Mouse (Mus musculus): ENCODE data around the gene Sinhcaf. TPM values are rescaled to one million over a fixed set of nuclear protein-coding genes. Genes with fewer than 3 reads are reported as not detected.
"Not testable (repeated sequence)": the region's sequence is repeated elsewhere in the genome, so short reads cannot be mapped to it uniquely, and the experiment has no call there.

The Sinhcaf gene
- polyA plus RNA-seq, 1 experiment: 1.5 TPM

GRCm38 (mm10) chr6:148944767-148945508 lies 1.3 kb downstream of the Sinhcaf start:
- under 1% methylated on average over 92 of the region's 92 CpGs for whole genome bisulfite sequencing
- TF ChIP-seq CTCF (IDR thresholded peaks at IDR 0.05; ENCODE audit: extremely low read depth, insufficient read length, insufficient replicate concordance, low read depth, low read length): no peak
- peak; percentile 35; the same call in 1 of the 2 replicates for TF ChIP-seq POLR2A (IDR thresholded peaks at IDR 0.05; ENCODE audit: low read depth, low read length)
- peak overlapping the region; percentile 96 for H3K4me3 ChIP-seq (ENCODE audit: low read depth, low read length)
- H3K27me3 ChIP-seq (ENCODE audit: control insufficient read depth, insufficient read depth, low read length): no peaks in the 10 kb centered on the region
- peak overlapping the region; percentile 81 for H3K27ac ChIP-seq (ENCODE audit: insufficient read depth, low read depth, low read length)
- H3K36me3 ChIP-seq (ENCODE audit: control insufficient read depth, insufficient read depth, low read length): no peaks in the 10 kb centered on the region
- no peaks in the 10 kb centered on the region; the same call in 1 of the 2 replicates for H3K4me1 ChIP-seq (ENCODE audit: control insufficient read depth, insufficient read depth, insufficient read length, low read length)

GRCm38 (mm10) chr6:148944344-148944766 lies 1.9 kb downstream of the Sinhcaf start:
- no peak for TF ChIP-seq POLR2A (IDR thresholded peaks at IDR 0.05; ENCODE audit: low read depth, low read length)
- no peak for TF ChIP-seq CTCF (IDR thresholded peaks at IDR 0.05; ENCODE audit: extremely low read depth, insufficient read length, insufficient replicate concordance, low read depth, low read length)
- Histone ChIP-seq H3K27me3 (ENCODE audit: control insufficient read depth, insufficient read depth, low read length) (no peaks in the 10 kb centered on the region), H3K27ac (ENCODE audit: insufficient read depth, low read depth, low read length) (peak overlapping the region; percentile 81), H3K36me3 (ENCODE audit: control insufficient read depth, insufficient read depth, low read length) (no peaks in the 10 kb centered on the region), H3K4me3 (ENCODE audit: low read depth, low read length) (peak overlapping the region; percentile 96), H3K4me1 (ENCODE audit: control insufficient read depth, insufficient read depth, insufficient read length, low read length) (no peaks in the 10 kb centered on the region; the same call in 1 of the 2 replicates)
- WGBS: 1% methylated on average over 30 of the region's 30 CpGs

GRCm38 (mm10) chr6:148943695-148944094 lies 2.6 kb downstream of the Sinhcaf start:
- Histone ChIP-seq H3K4me3 (ENCODE audit: low read depth, low read length) (no peak overlapping the region), H3K4me1 (ENCODE audit: control insufficient read depth, insufficient read depth, insufficient read length, low read length) (no peaks in the 10 kb centered on the region; the same call in 1 of the 2 replicates), H3K27ac (ENCODE audit: insufficient read depth, low read depth, low read length) (no peak overlapping the region), H3K36me3 (ENCODE audit: control insufficient read depth, insufficient read depth, low read length) (no peaks in the 10 kb centered on the region), H3K27me3 (ENCODE audit: control insufficient read depth, insufficient read depth, low read length) (no peaks in the 10 kb centered on the region)
- no peak for TF ChIP-seq CTCF (IDR thresholded peaks at IDR 0.05; ENCODE audit: extremely low read depth, insufficient read length, insufficient replicate concordance, low read depth, low read length)
- TF ChIP-seq POLR2A (IDR thresholded peaks at IDR 0.05; ENCODE audit: low read depth, low read length): no peak
- 20% methylated on average over 3 of the region's 3 CpGs for WGBS

- TF ChIP-seq POLR2A (IDR thresholded peaks at IDR 0.05; ENCODE audit: low read depth, low read length) (no peak), CTCF (IDR thresholded peaks at IDR 0.05; ENCODE audit: extremely low read depth, insufficient read length, insufficient replicate concordance, low read depth, low read length) (peak; percentile 14; the same call in 1 of the 2 replicates)
- Histone ChIP-seq H3K4me1 (ENCODE audit: control insufficient read depth, insufficient read depth, insufficient read length, low read length) (peaks cover 2% of the 10 kb centered on the region; the same call in 1 of the 2 replicates), H3K36me3 (ENCODE audit: control insufficient read depth, insufficient read depth, low read length) (no peaks in the 10 kb centered on the region), H3K27me3 (ENCODE audit: control insufficient read depth, insufficient read depth, low read length) (no peaks in the 10 kb centered on the region), H3K27ac (ENCODE audit: insufficient read depth, low read depth, low read length) (no peak overlapping the region), H3K4me3 (ENCODE audit: low read depth, low read length) (no peak overlapping the region)
- WGBS: 48% methylated on average over 4 of the region's 4 CpGs
Observed at GRCm38 (mm10) chr6:148942406-148942805, 3.9 kb downstream of the Sinhcaf start.

GRCm38 (mm10) chr6:148941880-148942279 lies 4.4 kb downstream of the Sinhcaf start:
- Histone ChIP-seq H3K4me3 (ENCODE audit: low read depth, low read length) (no peak overlapping the region), H3K4me1 (ENCODE audit: control insufficient read depth, insufficient read depth, insufficient read length, low read length) (peaks cover 2% of the 10 kb centered on the region; the same call in 1 of the 2 replicates), H3K27me3 (ENCODE audit: control insufficient read depth, insufficient read depth, low read length) (no peaks in the 10 kb centered on the region), H3K36me3 (ENCODE audit: control insufficient read depth, insufficient read depth, low read length) (no peaks in the 10 kb centered on the region), H3K27ac (ENCODE audit: insufficient read depth, low read depth, low read length) (no peak overlapping the region)
- TF ChIP-seq CTCF (IDR thresholded peaks at IDR 0.05; ENCODE audit: extremely low read depth, insufficient read length, insufficient replicate concordance, low read depth, low read length) (no peak), POLR2A (IDR thresholded peaks at IDR 0.05; ENCODE audit: low read depth, low read length) (no peak)
- whole genome bisulfite sequencing: 44% methylated on average over 5 of the region's 5 CpGs

GRCm38 (mm10) chr6:148940383-148940782 lies 5.9 kb downstream of the Sinhcaf start:
- not testable (repeated sequence) for H3K27ac ChIP-seq (ENCODE audit: insufficient read depth, low read depth, low read length); H3K27me3 ChIP-seq (ENCODE audit: control insufficient read depth, insufficient read depth, low read length); H3K4me1 ChIP-seq (ENCODE audit: control insufficient read depth, insufficient read depth, insufficient read length, low read length); H3K4me3 ChIP-seq (ENCODE audit: low read depth, low read length); H3K36me3 ChIP-seq (ENCODE audit: control insufficient read depth, insufficient read depth, low read length)
- 40% methylated on average over 3 of the region's 3 CpGs for WGBS

GRCm38 (mm10) chr6:148937693-148938092 lies 8.6 kb downstream of the Sinhcaf start:
- no peak overlapping the region for H3K4me3 ChIP-seq (ENCODE audit: low read depth, low read length)
- no peak overlapping the region for H3K27ac ChIP-seq (ENCODE audit: insufficient read depth, low read depth, low read length)
- peaks cover 13% of the 10 kb centered on the region for H3K4me1 ChIP-seq (ENCODE audit: control insufficient read depth, insufficient read depth, insufficient read length, low read length)
- no peaks in the 10 kb centered on the region for H3K27me3 ChIP-seq (ENCODE audit: control insufficient read depth, insufficient read depth, low read length)
- no peak for TF ChIP-seq POLR2A (IDR thresholded peaks at IDR 0.05; ENCODE audit: low read depth, low read length)
- H3K36me3 ChIP-seq (ENCODE audit: control insufficient read depth, insufficient read depth, low read length): no peaks in the 10 kb centered on the region
- WGBS: 15% methylated on average over 1 of the region's 1 CpGs
